Mouse (Mus musculus): ENCODE measurements at regions not wholly inside any gene's neighbourhood (a gene's known extent, or its start where the extent isn't known, plus 50 kb on each side); places are given as distances from the start of the nearest gene placed in this dataset.

DNA sequence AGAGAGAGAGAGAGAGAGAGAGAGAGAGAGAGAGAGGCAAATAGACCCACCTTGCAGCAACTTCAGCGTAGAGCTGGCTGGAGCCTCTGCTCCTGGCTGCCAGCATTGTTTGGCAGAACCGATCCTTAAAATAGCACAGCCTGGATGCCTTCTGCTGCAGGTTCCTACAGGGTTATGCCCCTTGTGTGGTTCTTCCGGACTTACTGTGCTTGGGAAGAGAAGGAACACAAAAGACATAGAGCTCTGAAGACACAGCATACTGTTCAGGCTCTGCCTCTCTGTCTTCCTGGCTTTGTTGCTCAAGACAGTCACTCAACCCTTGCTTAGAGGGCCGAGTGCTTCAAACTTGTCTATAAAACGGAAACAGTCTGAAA lies 86.2 kb upstream of the Slc25a26 start:
- no peak for DNase-seq (ENCODE audit: low spot score)

DNA sequence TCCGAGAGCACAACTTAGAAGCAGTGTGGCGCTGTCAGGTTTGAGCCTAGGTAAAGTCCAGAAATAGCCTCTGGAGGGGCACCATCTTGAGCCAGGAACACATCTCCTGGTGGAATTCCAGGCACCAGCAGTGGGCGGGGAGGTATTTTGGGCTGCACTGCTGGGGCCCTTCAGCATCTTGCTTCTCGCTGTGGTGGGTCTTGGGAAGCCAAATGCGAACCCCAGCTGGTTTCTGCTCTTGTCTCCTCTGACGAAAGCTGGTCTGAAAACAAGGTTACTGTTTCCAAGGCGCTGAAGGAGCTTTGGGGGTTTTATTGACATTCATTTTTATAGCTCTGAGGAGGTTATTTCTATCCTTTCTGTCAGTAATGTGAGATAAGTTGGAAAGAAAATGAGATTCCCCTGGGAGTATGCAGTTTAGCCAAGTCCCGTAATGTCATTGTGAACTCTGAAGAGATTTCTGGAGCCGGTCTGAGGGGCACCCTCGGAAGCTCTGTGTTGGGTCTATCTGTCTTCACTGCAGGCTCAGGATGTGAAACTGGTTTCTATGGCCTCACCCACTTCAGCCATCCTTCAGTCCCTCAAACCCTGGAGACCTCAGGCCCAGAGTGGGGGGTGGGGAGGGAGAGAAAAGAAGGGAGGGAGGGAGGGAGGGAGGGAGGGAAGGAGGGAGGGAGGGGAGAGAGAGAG lies 86.7 kb upstream of the Slc25a26 start:
- DNase-seq (ENCODE audit: low spot score), result no peak

DNA sequence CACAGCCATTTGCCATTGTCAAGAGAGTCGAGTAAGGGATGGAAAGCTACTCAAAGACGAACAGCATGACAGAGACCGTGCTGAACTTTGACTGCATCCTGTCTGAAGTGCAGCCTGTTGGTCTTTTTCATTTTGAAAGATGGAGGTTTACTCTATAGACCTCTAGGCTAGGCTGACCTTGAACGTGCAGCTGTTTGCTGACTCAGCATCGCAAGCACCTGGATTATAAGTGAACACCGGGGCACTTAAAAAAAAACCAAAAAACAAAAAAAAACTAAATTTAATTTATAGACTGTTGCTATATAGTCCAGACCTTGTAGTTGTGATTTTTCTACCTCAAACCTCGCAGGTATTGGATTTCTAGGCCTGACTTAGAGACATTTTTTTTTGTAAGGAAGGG lies 87.8 kb upstream of the Slc25a26 start:
- no peak for DNase-seq (ENCODE audit: low spot score)

DNA sequence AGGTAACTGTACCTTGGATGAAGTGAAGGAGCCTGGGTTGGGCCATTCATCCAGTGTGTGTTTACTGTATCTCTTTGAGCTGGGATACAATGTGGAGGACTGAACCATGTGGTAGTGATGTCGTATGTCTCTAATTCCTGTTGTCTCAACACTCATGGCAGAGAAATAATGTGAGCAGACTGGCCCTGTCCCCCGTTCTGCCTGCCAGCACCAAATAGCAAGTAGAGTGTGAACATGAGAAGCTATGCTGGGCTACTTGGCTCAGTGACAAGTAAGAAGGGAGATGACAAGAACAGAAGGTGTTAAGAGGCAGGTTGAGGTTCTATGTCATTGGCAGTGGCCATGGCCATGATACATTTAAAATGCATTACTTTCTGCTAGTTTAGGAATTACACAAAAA lies 89.7 kb upstream of the Slc25a26 start:
- DNase-seq (ENCODE audit: low spot score), result no peak

DNA sequence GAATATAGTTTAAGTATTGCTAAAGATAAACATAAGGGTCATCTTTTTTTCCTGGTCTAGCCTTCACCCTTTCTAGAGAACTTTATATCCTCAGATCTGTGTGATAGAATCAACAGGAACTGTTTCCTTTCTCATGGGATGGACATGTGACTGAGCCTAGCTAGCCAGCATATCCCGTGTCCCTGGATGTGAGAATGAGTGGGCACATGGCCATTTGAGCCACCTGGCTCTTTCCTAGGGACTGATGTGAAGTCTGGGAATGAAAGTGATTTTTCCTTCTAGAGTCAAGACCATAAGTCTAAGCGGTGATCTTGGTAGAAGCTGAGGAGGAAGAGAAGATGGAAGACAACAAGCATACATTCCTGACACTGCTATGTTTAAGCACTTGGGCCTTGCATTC lies 91.1 kb upstream of the Slc25a26 start:
- DNase-seq (ENCODE audit: low spot score), result no peak

DNA sequence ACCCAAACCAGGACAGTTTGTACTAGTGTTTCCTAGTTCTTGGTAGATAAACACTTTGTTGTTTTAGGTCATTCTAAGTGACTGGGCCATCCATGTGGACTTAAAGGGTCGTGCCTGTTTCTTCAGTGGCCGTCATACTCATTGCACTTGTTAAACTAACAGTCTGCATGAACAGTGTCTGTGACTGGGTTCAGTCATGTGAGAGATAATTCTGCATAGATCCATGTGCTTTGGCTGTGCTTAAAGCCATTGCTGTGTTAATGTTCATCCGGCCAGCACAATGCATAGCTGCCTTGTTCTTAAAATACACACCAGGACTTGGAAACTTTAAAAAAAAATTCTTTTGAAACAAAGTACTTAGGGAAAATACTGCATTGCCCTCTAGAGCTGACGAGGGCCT lies 92.4 kb upstream of the Slc25a26 start:
- no peak for DNase-seq (ENCODE audit: low spot score)

DNA sequence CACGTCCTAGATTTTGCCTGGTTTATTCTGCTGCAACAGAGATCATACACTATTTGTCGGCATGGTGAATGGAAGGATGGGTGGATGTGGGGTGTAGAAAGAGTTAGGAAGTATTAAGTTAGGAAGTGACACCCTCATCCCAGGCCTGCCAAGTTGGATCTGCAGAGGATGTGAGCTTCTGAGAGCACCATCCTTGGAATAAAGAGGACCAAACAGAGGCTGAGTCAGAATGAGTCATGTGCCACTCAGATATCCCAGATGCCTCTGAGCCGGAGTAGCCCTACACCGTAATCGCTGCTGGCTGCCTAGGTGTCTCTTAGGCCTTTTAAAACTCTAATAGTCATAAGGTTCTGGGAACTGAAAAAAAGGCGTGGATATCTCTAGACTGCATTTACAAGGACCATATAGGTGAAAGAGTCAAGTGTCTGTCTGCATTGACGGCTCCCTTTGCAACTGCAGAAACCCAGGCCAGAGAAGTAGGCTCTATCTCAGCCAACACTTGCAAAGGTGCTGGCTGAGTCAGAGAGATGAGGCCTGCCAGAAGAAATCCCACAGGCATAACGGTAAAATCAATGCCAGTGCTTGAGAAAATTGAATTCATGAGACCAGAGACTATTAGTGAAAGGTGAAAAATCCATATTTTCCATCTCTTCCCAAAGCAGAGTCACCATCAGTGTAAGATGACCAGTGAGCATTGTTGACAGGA lies 94.6 kb upstream of the Slc25a26 start:
- no peak for DNase-seq (ENCODE audit: low spot score)

DNA sequence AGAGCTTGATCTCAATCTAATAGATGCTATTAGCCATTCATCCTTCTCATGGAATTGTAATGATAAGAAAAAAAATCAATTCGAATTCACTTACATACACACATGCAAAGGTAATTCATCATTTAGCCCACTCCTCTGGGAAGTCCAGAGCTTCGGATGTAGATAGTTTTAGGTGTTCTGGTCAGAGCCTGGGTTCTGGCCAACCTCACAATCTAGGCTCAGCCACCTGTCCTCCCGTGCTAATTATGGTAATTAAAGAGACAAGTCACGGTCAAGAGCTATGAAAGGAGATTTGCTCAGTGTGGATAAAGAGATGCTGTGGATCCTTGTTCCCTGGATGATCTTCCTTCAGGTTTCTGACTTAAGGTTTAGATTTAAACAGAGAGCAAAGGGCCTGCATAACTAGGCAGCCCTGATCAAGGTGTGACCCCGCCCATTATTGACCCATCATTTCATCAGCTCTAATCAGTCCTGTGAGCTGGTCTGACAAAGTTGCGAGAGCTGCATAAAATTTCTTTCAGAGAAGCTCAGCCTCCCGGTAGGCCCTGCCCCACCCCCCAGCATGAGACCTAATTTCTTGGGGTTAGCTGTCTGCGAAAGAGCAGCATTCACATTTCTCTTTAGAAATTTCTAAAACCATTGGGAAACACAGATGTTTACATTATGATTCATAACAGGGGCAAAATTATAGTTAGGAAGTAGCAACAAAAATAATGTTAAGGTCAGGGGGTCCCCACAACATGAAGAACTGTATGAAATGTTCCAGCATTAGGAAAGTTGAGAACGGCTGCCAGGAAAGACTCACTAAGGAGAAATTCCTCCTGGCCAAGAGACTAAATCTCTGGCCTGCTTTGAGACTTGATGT lies 98.3 kb upstream of the Slc25a26 start:
- no peak for DNase-seq (ENCODE audit: low spot score)

DNA sequence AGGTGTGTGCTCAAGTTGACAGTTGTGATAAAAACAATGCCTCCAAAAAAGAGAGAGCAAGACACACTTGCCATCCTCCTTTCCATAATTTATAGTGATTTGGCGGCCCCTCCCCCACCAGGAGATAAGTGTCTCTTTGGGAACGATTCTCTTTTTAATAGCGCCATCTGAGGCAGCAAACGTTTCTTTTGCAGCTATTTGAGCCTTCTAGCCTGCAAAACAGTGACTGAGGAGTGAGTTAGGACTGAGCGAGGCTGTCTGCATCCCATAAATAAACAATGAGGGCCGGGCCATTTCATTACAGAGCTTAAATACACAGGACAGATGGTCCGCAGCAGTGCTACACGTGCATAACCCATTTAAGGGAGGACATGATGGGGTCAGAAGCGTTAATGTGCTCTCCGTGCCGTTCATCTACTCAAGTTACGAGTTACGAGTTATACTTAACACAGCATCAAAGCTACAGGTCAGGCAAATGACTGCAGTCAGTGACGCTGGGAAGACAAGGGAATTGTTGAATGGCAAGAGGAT lies 99.0 kb upstream of the Slc25a26 start:
- DNase-seq (ENCODE audit: low spot score), result no peak

DNA sequence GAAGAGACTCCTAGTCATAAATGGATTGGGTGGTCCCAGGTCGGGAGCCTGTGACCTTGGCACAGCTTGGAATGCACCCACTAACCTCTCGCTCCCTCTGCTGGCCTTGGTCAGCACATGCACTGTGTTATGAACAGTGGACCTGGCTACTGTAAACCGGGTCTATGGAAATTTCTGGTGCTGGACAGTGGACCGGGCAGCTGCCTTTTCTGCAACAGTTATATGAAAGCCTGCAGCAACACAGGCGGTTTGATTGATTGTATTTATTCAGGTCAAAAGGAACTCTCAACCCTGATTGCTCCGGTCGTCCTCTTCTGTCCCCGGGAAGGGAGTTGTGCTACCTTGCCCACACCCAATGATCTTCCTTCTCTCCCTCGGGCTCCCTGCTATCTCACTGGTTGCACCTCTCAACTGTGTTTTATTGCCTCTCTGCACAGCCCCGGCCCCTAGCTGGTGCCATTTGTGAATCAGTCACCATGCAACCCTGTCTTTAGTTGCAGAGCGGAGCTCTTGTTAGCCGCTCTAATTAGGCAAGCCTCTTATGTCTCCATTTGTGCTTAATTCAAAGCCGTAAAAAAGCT lies 99.6 kb upstream of the Slc25a26 start:
- DNase-seq (ENCODE audit: low spot score), result peak; percentile 10

DNA sequence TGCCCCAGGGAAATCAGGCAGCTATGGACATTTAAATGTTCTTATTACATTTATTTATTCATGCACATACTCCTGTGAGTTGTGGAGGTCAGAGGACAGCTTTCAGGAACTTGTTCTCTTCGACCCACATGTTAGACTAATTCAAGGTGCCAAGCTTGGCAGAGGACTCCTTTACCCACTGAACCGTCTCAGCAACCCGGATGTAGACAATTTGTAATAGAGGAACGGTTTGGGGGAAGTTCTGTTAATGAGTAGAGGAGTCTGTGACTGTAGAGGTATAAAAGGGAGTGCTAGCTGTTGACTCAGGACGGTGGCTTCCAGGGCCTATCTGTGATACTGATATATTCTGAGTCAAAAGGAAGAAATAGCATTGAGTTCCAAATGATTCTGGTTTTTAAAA lies 107.4 kb upstream of the Magi1 start:
- no peak for DNase-seq (ENCODE audit: low spot score)

DNA sequence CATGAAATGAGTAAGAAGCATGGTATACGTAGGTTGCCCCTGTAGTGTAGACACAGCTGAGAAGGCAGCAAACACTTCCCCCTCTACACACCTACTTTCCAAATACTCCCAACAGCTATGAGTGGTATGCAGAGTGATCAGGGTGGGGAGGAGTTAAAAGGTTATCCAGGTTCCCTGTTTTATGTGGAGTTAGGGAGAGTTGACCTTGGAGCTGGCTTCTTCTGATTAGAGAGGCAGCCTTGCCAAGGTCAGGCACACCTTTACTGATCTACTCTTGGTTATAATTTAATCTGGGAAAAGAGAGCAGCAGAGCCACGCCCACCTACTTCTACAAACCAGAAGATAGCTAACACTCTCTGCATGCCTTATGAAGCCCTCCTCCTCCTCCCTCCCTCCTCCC lies 106.7 kb upstream of the Magi1 start:
- DNase-seq (ENCODE audit: low spot score), result no peak

DNA sequence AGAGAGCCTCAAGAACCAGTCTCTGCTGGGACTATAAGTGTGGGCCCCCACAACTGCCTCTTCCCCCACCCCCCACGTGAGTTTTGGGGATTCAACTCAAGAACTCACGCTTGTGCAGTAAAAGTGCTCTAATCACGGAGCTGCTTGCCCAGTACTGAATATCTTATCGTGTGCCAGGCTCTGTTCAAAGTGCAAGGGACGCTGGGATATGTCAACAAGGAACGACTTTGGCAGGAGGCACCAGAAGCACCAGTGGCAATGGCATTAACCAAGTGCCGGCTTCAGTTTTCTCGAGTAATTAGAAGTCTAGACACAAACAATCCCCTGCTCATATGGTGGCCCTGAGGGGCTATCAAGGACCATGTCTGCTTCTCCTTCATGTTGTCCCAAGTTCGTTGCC lies 106.0 kb upstream of the Magi1 start:
- DNase-seq (ENCODE audit: low spot score), result no peak

DNA sequence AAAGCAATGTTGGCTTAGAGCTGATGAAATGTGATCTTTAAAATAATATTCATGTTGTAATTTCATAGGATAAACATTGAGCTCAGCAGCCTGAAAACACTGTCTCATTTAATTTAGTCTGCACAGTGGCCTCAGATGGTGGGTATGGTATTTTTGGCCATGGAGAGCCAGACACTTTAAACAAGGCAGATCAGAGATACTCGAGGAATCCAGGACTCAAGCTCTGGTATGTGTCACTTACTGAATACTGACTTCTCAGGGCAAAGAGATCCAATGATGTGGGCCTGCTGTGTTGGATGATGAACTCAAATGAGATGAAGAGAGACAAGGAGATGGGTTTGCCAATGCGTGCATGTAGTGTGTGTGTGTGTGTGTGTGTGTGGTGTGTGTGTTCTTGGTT lies 103.9 kb upstream of the Magi1 start:
- no peak for DNase-seq (ENCODE audit: low spot score)

DNA sequence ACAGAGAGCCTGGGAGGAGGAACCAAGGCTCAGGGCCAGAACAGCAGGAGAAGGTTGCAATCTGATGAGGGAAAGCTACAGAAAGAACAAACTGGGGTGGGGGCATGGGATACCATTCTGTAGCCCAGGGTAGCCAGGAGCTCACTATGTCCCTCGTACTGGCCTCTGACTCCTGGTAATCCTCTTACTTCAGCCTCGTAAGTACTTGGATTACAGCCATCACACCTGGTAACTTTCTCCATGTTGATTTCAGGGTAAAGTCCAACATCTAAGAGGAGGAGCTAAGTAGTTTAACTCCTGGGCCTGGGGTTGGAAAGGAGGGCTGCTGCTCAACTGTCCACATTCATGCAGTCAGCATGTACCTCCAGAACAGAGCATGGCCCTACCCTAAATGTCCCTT lies 101.8 kb upstream of the Magi1 start:
- DNase-seq (ENCODE audit: low spot score), result no peak

DNA sequence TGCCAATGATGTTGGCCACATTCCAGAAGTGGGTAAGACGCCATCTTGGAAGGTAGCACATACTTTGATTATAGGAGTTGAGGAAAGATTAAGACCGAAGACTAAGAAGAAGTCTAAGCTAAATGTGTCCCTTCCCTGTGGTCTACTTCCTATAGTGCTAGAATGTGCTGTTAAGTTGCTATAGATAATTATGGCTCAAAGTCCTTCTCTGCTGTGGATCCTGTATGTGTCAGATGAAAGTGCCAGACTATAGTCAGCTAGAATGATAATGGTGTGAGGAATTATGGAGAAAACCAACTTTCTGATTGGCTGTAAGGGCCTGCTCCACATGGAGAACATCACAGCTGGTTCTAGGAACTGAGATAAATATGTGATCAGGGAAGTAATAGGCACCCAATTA lies 86.3 kb upstream of the Magi1 start:
- DNase-seq (ENCODE audit: low spot score), result no peak

DNA sequence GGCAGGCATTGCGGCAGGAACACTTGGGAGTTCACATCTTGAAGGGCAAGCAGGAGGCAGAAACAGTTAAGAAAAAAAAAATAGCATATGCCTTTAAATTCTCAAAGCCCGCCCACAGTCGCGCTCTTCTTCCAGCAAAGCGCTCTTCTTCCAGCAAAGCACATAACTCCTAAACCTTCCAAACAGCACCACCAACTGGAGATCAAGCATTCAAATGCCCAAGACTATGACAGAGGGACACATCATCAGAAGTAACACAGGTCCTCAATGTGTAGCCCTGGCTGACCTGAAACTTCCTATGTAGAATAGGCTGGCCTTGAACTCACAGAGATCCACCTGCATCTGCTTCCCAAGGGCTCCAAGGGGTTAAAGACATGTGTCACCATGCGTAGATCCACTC lies 80.2 kb upstream of the Magi1 start:
- DNase-seq (ENCODE audit: low spot score), result no peak

DNA sequence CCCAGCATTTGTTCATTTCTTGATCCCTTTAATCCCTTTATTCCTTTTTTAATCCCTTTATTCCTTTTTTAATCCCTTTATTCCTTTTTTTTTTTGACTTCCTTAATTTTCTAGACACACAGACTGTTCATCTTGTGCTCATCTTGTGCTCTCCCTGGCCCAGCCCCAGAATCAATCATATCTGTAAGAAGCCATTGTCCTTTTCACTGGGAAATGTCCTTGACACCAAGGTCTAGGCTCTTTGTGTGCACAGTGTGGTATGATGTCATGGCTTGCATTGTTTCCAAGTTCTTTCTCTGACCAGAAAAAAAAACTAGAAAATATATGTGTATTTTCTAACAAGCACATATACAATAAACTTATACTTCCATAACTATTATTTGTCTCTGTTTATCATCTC lies 78.9 kb upstream of the Magi1 start:
- no peak for DNase-seq (ENCODE audit: low spot score)

DNA sequence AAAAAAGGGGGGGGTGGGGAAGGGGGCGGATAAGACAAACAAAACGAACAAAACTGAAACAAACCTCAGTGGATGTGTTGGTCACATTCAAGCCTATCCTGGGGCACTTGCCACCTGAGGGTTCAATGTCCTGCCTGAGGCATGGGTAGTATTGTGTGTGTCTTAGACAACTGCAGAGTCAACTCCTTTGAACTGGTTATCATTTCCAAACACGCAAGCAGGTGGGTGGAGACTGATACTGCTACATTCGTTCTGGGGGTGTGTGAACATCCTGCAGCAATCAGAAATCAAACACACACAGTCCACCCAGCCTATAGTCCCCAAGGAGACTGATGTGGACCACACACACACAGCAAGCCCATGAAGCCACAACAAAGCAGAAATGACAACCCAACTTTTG lies 73.9 kb upstream of the Magi1 start:
- DNase-seq (ENCODE audit: low spot score), result peak; percentile 58

DNA sequence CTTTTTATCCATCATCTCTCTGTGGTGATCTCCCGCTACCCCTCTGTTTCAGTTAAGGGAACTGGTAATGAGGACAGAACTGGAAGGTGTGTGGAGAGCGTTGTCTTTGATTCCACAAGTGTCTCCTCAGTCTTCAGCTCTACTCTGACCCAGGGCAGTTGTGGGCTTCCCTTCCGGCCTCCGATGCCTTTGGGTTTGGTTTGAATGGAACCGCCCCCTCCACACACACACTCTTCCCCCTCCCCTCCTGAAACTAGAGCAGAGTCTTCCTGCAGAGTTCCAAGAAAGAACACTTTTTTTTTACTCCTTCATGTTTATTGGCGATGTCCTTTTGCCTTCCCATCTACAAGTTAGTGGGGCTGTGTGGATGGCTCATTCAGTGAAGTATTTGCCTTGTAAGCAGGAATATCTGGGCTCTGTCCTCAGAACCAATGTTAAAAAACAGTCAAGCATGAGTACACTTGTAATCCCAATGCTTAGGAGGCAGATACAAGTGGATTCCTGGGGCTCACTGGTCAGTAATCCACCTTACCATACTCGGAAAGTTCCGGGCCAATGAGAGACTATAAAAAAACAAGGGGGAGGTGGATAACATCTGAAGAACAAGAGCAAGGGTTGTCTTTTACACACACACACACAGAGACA lies 70.9 kb upstream of the Magi1 start:
- DNase-seq (ENCODE audit: low spot score), result no peak

DNA sequence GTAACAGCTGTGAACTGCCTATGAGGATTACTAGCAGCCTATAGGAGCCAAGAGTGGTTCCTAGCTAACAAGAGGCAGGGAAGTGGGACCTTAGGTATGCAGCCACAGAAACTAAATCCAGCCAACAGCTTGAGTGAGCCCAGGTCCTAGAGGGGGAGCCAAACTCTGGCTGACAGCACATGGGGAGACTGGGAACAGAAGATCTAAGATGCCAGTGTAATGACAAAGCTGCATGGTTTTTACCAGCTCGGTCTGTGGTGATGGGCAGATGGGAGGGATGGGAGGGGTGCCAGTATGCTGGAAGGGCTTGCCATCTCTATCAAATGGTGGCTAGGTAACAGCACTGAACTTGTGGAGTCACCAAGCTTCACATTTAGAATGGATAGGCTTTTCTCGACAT lies 60.6 kb upstream of the Magi1 start:
- DNase-seq (ENCODE audit: low spot score), result no peak

DNA sequence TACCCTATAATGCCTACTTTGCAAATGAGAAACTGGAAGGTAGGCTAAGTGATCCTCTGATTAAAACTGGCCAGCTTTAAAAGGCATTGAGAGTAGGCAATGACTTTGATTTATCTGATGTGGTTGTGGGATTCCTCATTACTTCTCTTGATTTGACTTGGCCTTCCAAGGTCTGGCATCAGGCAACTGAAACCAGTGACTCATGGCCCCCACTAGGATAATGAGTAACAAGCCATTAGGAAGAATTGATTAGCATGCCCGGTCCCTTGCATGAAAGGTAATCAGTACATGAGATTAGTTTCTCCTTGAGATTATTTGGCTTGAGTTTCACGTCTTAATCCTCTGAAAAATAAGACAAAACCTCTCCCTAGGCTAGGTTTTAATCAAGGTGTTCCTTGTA lies 56.8 kb upstream of the Magi1 start:
- no peak for DNase-seq (ENCODE audit: low spot score)
